Mouse (Mus musculus) testis, adult 2 months (tissue): ENCODE results near the gene Mmp14.

Experiments used
- CTCF ChIP-seq: fragments of 200-500 bp; IDR thresholded peaks from 2 replicates; pipeline ENCODE4 v1.5.1; 2012; ENCODE audit warnings: low read depth, mild to moderate bottlenecking, inconsistent platforms, low read length, moderate library complexity; ENCODE audit not compliant: control insufficient read depth, insufficient read depth, insufficient replicate concordance
- POLR2A ChIP-seq: fragments of 200-500 bp; IDR thresholded peaks from 2 replicates; pipeline ENCODE4 v1.6.1; 2012; ENCODE audit warnings: low read depth, mild to moderate bottlenecking, inconsistent platforms, low read length, moderate library complexity; ENCODE audit not compliant: control insufficient read depth

GRCm38 (mm10) chr14:54472671-54473070 is 41.3 kb downstream of the Mmp14 start:
- TF ChIP-seq CTCF (no peak), POLR2A (no peak)
